Mouse (Mus musculus) heart, postnatal 36 days (tissue): ENCODE measurements around the gene Cfap74. TPM values are rescaled to one million over a fixed set of nuclear protein-coding genes. Genes with fewer than 3 reads are reported as not detected.
"Not testable (repeated sequence)": the region's sequence is repeated elsewhere in the genome, so short reads cannot be mapped to it uniquely, and the experiment has no call there.

Experiments
- DNase-seq, 2 experiments: peaks; one replicate each; pipeline ENCODE4 v3.0.0; 2021 to 2022
- intact Hi-C: fragments of 180-260 bp; cut with DNase I; formaldehyde crosslinking; loops from one replicate; pipeline ENCODE4 v1.15.1; 2025
- total RNA-seq, 2 experiments: library from RNA; stranded (reverse); gene quantifications; 2 replicates each; pipeline ENCODE4 v1.2.3; 2021

Cfap74 gene
- total RNA-seq, 2 experiments from 2014 or later, result 0.19 to 0.22 TPM

GRCm38 (mm10) chr4:155466080-155466479 lies 57.1 kb downstream of the Cfap74 start:
- intact Hi-C loops, result no loop called here
- no peak for DNase-seq

DNA sequence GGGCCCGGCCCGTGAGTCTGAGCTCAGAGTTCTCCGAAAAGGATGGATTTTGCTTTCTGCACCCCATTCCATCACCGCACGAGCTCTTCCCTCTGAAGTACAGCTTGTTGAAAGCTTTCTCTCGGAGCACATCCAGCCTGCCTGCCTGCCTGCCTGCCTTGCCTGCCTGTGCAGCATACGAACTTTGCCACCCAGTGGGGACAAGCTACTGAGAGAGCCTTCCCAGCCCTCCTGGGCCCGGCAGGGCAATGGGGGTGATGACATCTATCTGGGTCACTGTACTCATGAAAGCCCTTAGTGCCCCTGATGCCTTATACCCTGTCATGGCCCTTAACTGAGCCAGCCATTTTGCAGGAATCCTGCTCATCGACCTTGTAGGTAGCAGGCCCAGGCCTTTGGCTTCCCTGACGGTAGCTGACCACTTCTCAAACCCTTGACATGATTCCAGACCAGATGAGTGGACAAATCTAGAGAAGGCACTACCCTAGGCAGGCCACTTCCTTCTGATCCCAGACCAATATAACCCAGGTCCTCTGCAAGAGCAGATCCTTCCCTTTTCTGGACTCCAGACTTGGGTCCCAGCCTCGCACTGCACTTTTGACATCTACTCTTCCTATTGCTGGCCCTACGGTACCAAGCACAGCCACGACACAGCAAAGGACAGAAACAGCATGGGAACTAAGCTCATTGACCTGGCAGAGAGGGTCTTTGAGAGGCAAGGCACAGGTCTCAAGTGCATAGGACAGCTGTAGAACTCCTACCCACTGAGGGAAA lies 58.4 kb downstream of the Cfap74 start:
- intact Hi-C loops, result no loop called here

DNA sequence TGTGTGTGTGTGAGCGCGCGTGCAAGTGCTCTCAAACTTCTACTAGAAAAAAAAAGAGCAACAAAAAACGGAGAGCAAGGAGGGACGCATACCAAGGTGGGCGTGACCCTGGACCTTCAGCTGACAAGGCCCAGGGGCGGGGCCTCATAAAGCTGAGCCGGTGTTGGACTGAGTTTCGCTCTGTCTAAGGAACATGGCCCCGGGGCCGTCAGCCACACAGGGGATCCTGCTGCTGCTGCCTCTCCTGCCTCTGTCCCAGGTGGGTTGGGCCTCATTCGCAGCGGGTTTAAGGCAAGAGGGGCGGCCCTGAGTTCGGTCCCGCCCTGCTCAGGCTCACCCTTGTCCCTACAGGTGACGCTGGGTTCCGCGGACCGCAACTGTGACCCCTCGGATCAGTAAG lies 60.0 kb downstream of the Cfap74 start, which contains the start of gene Tmem52:
Tmem52 (plus strand) TSS at position 163 of the 400 bp plus-strand sequence.
- DNase-seq, result peak; percentile 39 to 48
- intact Hi-C loops, result no loop called here

More for the DNA sequence above, 58.4 kb downstream of the Cfap74 start:
- no peak for DNase-seq

DNA sequence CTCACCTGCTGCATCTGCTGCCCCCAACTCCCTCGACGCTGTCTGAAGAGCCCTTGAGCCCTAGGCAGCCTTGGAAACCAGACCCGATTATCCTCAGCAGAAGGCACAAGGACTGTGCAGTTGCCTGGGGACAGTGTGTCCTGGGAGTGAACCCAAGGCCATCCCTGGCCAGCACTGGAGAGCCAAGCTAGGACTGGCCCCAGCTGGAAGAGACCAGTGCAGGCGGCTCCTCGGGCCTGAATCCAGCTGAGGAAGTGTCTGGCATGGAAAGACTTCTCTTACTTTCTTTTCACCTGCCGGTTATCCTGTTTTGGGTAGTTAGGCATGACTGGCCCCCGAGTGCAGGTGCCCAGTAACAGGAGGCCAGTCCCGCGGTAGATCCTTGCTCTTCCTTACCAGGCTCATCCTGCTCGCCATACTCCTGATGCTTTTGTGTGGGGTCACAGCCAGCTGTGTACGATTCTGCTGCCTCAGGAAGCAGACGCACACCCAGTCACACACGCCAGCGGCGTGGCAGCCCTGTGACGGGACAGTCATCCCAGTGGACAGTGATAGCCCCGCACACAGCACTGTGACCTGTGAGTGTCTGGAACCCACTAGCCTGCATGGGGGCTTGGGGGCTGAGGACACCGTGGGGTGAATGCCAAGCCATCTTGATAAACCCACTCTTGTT lies 60.7 kb downstream of the Cfap74 start:
- DNase-seq, result peak; percentile 73 to 75
- intact Hi-C loops, result no loop called here

- intact Hi-C loops, result no loop called here
- no peak for DNase-seq
Measured at GRCm38 (mm10) chr4:155470263-155470953, 61.4 kb downstream of the Cfap74 start.

DNA sequence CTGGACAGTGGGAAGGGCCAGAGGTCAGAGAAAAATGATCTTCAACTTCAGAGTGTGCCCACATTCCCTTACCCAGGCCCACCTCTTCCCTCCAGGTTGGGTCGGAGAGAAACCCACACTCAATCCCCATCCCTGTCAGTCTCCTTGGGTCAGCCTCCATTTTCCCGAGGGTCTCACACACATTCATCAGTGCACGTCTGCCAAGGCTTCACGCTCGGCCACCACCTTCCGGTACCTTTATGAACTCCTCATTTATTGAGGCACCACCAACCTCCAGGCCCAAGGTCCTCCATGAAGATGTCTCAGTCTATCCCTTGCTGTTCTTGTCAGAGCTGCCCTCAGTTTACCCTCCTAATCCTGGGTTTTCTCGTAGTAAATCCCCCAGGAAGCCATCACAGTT lies 62.0 kb downstream of the Cfap74 start:
- DNase-seq, result no peak
- intact Hi-C loops, result no loop called here

- no peak for DNase-seq
- intact Hi-C loops, result no loop called here
Measured at GRCm38 (mm10) chr4:155471406-155471805, 62.4 kb downstream of the Cfap74 start.

GRCm38 (mm10) chr4:155472716-155473290 lies 63.8 kb downstream of the Cfap74 start:
- intact Hi-C loops, result no loop called here
- no peak for DNase-seq

GRCm38 (mm10) chr4:155473319-155473718 lies 64.3 kb downstream of the Cfap74 start:
- intact Hi-C loops, result no loop called here
- DNase-seq, result no peak

- intact Hi-C loops, DNase-seq: not testable (repeated sequence)
Measured at GRCm38 (mm10) chr4:155473796-155474195, 64.8 kb downstream of the Cfap74 start.

DNA sequence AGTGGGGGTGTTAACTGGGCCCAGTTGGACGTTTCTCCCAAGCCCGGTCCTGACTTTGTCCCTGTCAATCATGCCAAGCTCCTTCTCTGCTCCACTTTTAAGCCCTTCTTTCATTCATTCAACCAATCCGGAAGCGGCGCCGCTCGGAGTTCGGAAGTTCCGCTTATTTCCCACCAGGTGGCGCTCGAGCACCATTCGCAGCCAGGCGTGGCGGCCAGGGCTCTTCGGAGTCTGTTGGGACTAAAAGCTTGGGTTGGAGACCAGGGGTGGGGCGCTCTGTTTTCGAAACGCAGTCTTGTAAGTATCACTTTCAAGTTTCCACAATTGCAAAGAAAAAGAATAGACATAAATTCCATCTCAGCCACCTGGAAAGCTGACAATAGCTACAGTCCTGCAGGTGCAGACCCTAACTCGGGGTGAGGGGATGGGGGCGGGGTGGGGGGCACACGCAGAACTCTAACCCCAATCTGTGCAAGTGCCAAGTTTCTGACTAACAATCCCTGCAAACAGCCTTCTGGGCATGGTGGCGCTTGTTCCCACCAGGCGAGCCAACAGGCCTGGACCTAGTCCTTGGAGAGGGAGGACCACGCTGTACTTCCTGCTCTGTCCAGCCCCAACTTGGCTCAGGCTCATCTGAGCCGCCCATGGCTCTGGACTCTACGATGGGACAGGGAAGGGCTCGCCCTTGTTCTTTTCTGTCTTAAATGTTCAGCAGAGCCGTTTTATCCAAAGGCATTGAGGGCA lies 72.6 kb downstream of the Cfap74 start:
- intact Hi-C loops, result loop anchor here (1.0 to 2.0 kb wide), 3 partner anchors 87 to 219 kb away; no protein-coding TSS in a partner anchor
- peak; percentile 86 to 87 for DNase-seq

GRCm38 (mm10) chr4:155482125-155482480 lies 73.1 kb downstream of the Cfap74 start:
- DNase-seq, result no peak
- intact Hi-C loops, result no loop called here

- DNase-seq, result no peak
- intact Hi-C loops, result no loop called here
Measured at GRCm38 (mm10) chr4:155482733-155483540, 73.9 kb downstream of the Cfap74 start.

- no peak for DNase-seq
- intact Hi-C loops, result no loop called here
Measured at GRCm38 (mm10) chr4:155485521-155485920, 76.5 kb downstream of the Cfap74 start.

GRCm38 (mm10) chr4:155487746-155488145 lies 78.8 kb downstream of the Cfap74 start:
- no peak for DNase-seq
- intact Hi-C loops, result no loop called here

GRCm38 (mm10) chr4:155488232-155489025 lies 79.4 kb downstream of the Cfap74 start:
- peak; percentile 67 to 69 for DNase-seq
- intact Hi-C loops, result no loop called here

- no peak for DNase-seq
- intact Hi-C loops, result no loop called here
Measured at GRCm38 (mm10) chr4:155489101-155489970, 80.3 kb downstream of the Cfap74 start.

DNA sequence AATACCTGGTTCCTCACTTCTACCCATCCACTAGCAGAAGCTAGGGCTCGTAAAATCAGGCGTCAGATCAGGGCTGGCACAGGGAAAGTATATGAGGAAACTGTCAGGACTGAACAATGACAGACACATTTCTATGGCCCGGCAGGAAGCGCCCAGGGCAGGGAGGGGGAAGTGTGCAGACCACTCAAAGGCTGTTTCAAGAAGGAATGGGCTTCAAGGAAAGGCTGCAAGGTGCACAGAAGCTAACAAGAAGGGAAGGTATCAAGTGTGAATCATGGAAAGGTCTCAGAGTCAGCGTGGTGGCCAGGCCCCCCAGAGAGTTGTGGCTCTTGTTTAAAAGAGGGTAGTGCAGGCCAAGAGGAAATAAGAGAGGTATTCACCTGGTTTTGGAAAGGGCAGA lies 81.5 kb downstream of the Cfap74 start:
- intact Hi-C loops, result no loop called here

More for the DNA sequence above, 81.5 kb downstream of the Cfap74 start:
- no peak for DNase-seq
